Mouse (Mus musculus) A20 (cell line): Measurements from ENCODE around the gene Zfp799.
"Not testable (repeated sequence)": the region's sequence is repeated elsewhere in the genome, so short reads cannot be mapped to it uniquely, and the experiment has no call there.

ENCODE experiments used
- DNase-seq: peaks from one replicate; pipeline ENCODE4 v3.0.0-alpha.2; 2011; ENCODE audit warnings: low read depth, low spot score

Gene Zfp799

GRCm38 (mm10) chr17:32829540-32830417 lies at the start of gene Zfp799:
TSS of gene Zfp799 (minus strand) at chr17:32830261.
- DNase-seq = peak; percentile 75

DNA sequence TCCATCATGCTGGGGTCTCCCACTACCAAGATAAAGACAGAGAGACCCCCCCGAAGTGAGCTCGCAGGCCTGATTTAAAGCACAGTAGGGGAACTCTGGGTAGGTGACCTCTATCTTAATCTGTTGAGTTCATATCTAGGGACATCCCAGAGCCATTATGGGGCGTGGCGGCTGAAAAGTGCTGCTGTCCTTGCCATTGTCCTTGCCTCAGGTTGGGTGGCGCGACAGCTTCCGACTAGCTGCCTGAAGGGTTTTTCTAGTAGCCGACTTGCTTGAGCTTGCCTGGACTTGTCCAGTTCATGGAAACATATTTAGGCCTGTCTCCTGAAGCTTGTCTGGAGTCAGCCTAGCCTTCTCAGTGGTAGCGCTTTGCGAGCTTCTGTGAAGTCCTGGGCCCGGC lies 48.7 kb upstream of the Zfp799 start:
- no peak for DNase-seq

- DNase-seq = no peak
These were observed 47.6 kb upstream of the Zfp799 start for GRCm38 (mm10) chr17:32877471-32878171.

GRCm38 (mm10) chr17:32872696-32873095 lies 42.6 kb upstream of the Zfp799 start:
- DNase-seq = no peak

DNA sequence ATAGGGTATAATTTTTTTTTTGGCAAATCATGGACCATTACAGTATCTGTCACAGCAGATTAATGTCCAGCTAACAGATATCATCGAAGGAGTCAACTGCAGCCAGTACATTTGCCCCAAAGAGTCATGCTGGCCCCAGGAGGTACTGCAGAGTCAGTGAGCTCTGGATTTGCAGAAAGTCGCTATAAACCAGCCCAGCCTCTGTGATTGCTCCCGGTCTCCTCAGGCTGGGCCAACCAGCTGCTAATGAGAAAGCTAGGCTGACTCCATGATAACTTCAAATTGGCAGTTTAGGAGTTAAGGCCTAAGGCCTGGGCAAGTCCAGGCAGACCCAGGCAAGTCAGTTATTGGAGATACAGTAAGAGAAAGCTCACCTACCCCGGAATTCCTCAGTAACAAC lies 42.0 kb upstream of the Zfp799 start:
- DNase-seq = no peak

GRCm38 (mm10) chr17:32871483-32871882 lies 41.4 kb upstream of the Zfp799 start:
- no peak for DNase-seq

- DNase-seq = not testable (repeated sequence)
These were observed 37.2 kb upstream of the Zfp799 start for GRCm38 (mm10) chr17:32867266-32867665.

GRCm38 (mm10) chr17:32856713-32857112 lies 26.7 kb upstream of the Zfp799 start:
- not testable (repeated sequence) for DNase-seq

GRCm38 (mm10) chr17:32851581-32851980 lies 21.5 kb upstream of the Zfp799 start:
- no peak for DNase-seq

GRCm38 (mm10) chr17:32841388-32841787 lies 11.3 kb upstream of the Zfp799 start:
- DNase-seq = no peak

DNA sequence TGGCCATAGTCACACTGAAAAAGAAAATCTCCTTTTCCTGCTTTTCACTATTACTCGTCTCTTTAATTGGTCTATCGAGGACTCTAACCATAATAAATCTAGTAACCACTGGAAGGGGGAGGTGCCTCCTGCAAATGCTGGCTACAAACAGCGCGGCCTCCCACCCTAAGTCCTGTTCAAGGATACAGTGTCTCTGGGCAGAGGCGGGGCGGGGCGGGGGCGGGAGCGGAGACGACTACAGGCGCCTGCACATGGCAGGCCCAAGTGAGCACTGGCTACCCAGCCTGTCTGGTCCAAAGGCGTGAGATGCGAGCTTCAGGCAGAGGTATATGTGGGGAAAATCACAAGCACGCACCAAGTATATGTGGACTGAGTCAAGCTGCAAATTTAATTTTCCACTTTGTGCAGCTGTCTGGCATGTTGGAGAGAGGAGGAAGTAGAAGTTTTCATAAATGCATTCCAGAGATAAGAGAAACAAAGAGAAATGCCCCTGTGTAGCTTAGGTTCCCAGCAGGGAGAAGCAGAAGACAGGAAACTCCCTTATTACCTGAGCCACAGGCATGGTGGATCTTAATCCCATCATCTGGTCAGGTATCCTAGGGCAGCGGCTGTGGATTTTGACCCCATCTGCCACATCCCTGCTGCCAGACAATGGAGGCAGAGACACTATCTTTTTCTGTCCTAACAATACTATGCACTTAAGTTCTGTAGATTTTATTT lies 9.2 kb upstream of the Zfp799 start:
- DNase-seq = no peak

GRCm38 (mm10) chr17:32830418-32830782 lies 339 bp upstream of the Zfp799 start:
- DNase-seq = no peak

DNA sequence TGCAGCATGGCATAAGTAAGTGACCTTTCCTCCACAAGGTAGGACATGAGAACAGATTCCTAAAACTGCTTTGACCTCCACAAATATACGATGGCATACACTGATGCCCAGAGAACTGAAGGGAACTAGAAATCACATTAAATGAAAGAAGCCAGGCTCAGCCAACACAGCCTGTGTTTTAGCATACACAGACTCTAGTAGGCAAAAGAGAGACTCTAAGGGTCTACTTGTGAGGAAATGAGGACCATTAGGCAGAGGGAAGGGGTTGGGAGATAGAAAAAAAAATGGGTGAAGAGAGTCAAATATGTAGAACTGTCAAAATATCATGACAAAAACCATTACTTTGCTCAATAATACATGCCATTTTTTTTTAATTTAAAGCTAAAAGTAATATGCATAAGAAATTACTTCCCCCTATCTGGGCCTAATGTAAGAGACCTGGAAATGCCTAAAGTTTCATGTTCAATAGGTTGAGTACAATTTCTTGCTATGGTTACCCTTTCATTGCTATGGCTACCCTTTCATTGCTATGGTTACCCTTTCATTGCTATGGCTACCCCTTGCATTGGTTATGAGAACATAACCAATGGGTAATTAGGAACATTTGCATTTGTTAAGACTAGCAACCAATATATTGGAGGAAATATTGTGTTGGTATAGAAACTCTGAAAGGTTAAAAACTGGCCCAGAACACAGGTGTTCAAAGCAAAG lies 13.8 kb downstream of the Zfp799 start:
- DNase-seq = no peak

DNA sequence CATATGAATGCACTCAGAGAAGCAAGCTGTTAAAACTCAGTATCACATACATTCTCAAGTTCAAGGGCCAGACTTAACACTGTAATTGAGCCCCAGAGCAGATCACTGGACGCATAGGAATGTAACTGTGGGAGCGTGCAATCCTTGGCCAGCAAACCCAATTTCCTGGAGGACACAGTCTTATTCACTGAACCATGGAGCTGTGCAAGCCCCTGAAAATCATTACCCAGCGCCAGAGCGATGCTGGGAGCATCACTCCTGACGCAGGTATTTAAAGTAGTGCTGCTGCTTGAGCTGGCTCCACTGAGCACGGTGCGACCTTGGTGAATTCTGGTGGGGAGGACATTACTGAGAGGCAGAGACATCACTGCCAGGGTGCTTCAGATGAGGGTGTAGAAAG lies 15.9 kb downstream of the Zfp799 start:
- DNase-seq = no peak

GRCm38 (mm10) chr17:32810648-32811047 lies 19.4 kb downstream of the Zfp799 start:
- no peak for DNase-seq

- no peak for DNase-seq
These were observed 20.3 kb downstream of the Zfp799 start, which contains the start of gene Zfp811 for GRCm38 (mm10) chr17:32809544-32810374. TSS of gene Zfp811 (minus strand) at chr17:32809931.

DNA sequence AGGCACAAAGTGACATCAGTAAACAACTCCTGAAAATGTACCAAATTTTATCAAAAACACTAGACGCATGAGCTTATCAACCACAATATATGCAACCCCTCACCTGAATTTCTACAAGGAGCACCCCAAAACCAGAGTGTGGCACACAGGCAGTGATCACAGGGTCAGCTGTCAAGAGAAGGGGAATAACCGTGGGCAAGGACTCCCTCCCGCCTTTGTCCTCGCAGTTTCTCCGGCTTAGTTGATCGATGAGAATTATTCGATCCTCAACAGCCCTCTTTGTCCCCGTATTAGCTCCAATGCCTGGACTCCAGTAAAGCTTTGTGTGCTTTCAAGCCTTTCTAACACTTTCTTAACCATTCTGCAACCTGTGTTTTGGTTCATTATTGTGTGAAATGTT lies 21.1 kb downstream of the Zfp799 start:
- DNase-seq = no peak

DNA sequence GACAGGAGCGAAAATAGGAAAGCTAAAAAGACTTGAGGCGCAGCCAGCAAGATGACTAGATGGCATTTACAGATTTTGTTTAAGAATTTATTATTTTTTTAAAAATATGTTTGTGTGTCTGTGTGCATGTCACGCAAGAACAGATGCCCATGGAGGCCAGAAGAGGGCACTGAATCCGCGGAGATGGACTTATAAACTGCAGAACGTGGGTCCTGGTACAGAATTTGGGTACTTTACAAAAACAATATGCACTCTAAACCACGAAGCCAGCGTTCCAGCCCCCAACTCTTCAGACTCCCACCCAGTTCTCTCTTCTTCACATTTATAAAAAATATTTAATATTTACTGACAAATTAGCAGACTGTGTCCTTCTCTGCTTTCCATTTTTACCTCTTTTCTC lies 40.8 kb downstream of the Zfp799 start:
- no peak for DNase-seq

DNA sequence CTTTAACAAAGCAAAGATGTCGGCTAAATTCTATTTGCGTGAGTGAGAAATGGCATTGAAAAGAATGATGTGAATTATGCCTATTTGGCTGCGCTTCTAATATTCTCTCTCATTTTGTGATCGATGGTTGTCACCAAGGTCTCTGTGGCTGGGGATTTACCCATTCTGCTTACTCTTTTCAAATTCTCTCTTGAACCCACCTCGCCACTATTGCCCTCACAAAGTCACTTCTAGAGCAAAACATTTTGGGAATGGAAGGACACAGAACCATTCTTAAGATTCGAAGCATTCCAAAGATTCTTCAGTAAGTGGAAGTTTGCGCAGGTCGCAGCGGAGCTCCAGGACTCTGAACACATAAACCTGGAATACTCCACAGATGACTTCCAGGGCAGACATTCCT lies 41.5 kb downstream of the Zfp799 start:
- DNase-seq = no peak

GRCm38 (mm10) chr17:32788094-32788559 lies 41.9 kb downstream of the Zfp799 start, which contains the start of gene Zfp871:
TSS of gene Zfp871 (minus strand) at chr17:32788287.
- peak; percentile 92 for DNase-seq
